Mouse (Mus musculus) forebrain, embryonic 16.5 days (tissue): ENCODE measurements around the gene Ninj1. TPM values are rescaled to one million over a fixed set of nuclear protein-coding genes. Genes with fewer than 3 reads are reported as not detected.

Experiments used
- ATAC-seq: fragments of 200-750 bp; cut with Nextera tagmentation; 2 replicates; pipeline ENCODE4 v1.8.0; 2017; ENCODE audit warnings: mild to moderate bottlenecking, moderate library complexity
- H3K27ac ChIP-seq: fragments of 300-500 bp; sonication (generic); 2 replicates; pipeline ENCODE4 v1.5.1; 2014; ENCODE audit warnings: low read length, control low read depth
- H3K27me3 ChIP-seq: fragments of 300-500 bp; sonication (generic); replicated peaks from 2 replicates; pipeline ENCODE4 v1.6.1; 2014; ENCODE audit warnings: low read length; ENCODE audit not compliant: control insufficient read depth, insufficient read depth
- H3K36me3 ChIP-seq: fragments of 300-500 bp; sonication (generic); 2 replicates; pipeline ENCODE4 v1.6.1; 2014; ENCODE audit not compliant: control insufficient read depth, insufficient read depth
- H3K4me1 ChIP-seq: fragments of 300-500 bp; sonication (generic); replicated peaks from 2 replicates; pipeline ENCODE4 v1.6.1; 2014; ENCODE audit warnings: low read length; ENCODE audit not compliant: control insufficient read depth, insufficient read depth
- H3K4me2 ChIP-seq: fragments of 300-500 bp; sonication (generic); 2 replicates; pipeline ENCODE4 v1.6.1; 2014; ENCODE audit warnings: mild to moderate bottlenecking, low read length, control low read depth
- H3K4me3 ChIP-seq: fragments of 300-500 bp; sonication (generic); replicated peaks from 2 replicates; pipeline ENCODE4 v1.5.1; 2014; ENCODE audit warnings: mild to moderate bottlenecking, low read length, control low read depth
- H3K9ac ChIP-seq: fragments of 300-500 bp; sonication (generic); replicated peaks from 2 replicates; pipeline ENCODE4 v1.6.1; 2014; ENCODE audit warnings: low read depth, low read length, control low read depth
- H3K9me3 ChIP-seq: fragments of 300-500 bp; sonication (generic); 2 replicates; pipeline ENCODE4 v1.6.1; 2016; ENCODE audit warnings: low read length; ENCODE audit not compliant: control insufficient read depth
- WGBS: fragments of 180-500 bp; shearing (Covaris S2); extraction: QIAGEN DNeasy Blood & Tissue Kit; methylation state at CpG from one replicate; pipeline ENCODE4 v1.1.7; 2014; 5-methylcytosine and 5-hydroxymethylcytosine counted together
- polyA plus RNA-seq: library from polyadenylated mRNA; unstranded; fragments of >200 nt; fragmentation: Nextera tagmentation; extraction: Ambion mirVana; gene quantifications from 2 replicates; pipeline ENCODE4 v1.2.1, GENCODE M21; 2015

Ninj1 gene
- polyA plus RNA-seq, 1 experiment from 2014 or later: 21.3 TPM

DNA sequence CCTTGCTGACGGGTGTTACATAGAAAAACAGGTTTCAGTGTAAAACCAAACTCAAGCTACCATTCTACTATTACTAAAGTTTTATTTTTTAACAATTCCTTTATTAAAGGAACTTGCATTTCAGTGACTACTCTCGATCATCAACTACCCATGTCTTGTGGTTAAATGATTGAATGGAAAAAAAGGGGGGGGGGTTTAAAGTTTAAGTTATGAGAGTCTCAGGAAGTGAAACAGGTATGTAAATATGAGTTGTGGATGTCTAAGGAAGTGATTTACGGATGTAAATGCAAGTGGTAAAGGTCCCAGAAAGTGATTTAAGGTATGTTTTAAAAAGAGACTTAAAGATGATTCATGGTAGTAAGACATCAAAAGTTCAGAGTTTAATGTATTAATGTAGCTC, 37.9 kb downstream of the Ninj1 start:
- H3K27ac ChIP-seq: no peak overlapping the region
- H3K4me2 ChIP-seq: no peak overlapping the region
- H3K4me3 ChIP-seq: no peak overlapping the region
- H3K4me1 ChIP-seq: 0 out of 2 replicates have a peak, but pooled peaks cover 3% of the 10 kb centered on the region
- H3K9me3 ChIP-seq: no peaks in the 10 kb centered on the region
- ATAC-seq: no peak
- no peak overlapping the region for H3K9ac ChIP-seq
- no peaks in the 10 kb centered on the region for H3K36me3 ChIP-seq
- WGBS: 74% methylated on average over 3 of the region's 3 CpGs
- H3K27me3 ChIP-seq: no peaks in the 10 kb centered on the region

DNA sequence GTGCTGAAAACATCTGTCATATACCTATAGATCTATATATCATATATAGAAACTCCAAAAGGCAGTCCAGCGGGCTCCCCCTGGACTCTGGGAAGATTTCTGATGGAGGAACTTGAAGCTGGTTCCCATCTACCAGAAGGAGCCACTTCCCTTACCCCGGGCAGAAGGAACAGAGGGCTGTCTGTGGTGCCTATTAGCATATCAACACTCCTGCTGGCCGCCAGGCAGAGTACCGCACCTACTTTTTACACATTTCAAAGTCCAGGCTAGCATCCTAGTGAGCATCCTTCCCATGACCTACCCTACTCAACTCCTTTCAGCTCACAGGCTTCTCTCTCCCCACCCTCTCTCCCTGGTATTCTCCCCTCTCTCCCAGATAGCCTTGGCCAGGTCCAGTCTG, 38.3 kb downstream of the Ninj1 start:
- H3K4me1 ChIP-seq: 0 out of 2 replicates have a peak, but pooled peaks cover 3% of the 10 kb centered on the region
- H3K9me3 ChIP-seq: no peaks in the 10 kb centered on the region
- no peaks in the 10 kb centered on the region for H3K36me3 ChIP-seq
- H3K27ac ChIP-seq: no peak overlapping the region
- no peak overlapping the region for H3K4me3 ChIP-seq
- no peak for ATAC-seq
- no peak overlapping the region for H3K9ac ChIP-seq
- no peaks in the 10 kb centered on the region for H3K27me3 ChIP-seq
- no peak overlapping the region for H3K4me2 ChIP-seq
- WGBS: 32% methylated on average over 4 of the region's 4 CpGs

DNA sequence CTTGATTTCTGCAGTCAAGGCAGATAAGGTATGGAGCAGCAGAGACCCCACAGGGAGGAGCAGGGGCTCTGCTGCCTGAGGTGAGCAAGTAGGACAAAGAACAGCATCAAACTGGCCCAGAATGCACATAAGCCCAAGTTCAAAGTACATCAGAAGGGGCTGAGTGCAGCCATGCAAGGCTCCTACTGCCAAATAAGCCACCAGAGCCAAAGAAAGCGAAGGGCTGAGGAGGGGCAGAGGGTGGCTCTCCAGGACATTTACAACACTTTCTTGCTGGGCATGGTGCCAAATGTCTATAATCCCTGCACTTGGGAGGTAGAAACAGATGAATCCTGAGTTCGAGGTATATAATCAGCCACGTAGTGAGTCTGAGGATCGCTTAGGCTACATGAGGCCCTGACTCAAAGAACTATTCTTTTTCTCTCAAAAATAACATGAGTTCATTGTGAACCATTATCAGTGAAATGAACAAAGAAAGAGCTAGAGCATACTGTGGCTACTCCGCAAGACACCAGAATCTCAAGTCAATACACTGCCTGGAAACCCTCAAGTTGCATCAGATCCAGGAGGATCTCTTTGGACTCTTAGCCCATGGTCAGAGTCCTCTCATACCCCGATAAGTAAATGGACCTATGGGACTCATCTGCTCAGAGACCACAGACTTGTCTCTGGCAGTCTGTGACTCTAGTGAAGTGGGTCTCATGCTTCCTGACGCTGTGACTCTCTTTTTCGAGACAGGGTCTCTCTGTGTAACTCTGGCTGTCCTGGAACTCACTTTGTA, 46.7 kb downstream of the Ninj1 start:
- no peak for ATAC-seq

DNA sequence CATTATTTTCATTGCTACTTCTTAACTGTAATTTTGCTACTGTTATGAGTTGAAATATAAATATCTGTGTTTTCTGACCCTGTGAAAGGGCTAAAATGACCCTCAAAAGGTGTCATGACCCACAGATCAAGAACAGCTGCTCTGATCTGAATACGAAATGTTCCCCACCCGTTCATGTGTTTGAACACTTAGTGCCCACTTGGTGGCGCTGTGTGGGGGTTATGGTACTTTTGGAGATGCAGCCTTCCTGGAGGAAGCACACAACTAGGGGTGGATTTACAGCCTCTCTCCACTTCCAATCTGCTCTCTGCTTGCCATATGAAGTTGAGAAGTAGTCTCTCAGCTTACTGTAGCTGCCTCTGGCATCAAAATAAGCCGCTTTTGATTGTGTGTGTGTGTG, 47.4 kb downstream of the Ninj1 start:
- H3K9ac ChIP-seq: no peak overlapping the region
- 97% methylated on average over 4 of the region's 4 CpGs for WGBS
- H3K4me2 ChIP-seq: no peak overlapping the region
- no peak for ATAC-seq
- no peaks in the 10 kb centered on the region for H3K4me1 ChIP-seq
- H3K9me3 ChIP-seq: no peaks in the 10 kb centered on the region
- H3K36me3 ChIP-seq: no peaks in the 10 kb centered on the region
- no peak overlapping the region for H3K27ac ChIP-seq
- no peak overlapping the region for H3K4me3 ChIP-seq
- no peaks in the 10 kb centered on the region for H3K27me3 ChIP-seq

More for the DNA sequence above, 46.7 kb downstream of the Ninj1 start:
- whole genome bisulfite sequencing: 81% methylated on average over 8 of the region's 8 CpGs
- H3K4me2 ChIP-seq: no peak overlapping the region
- H3K9ac ChIP-seq: no peak overlapping the region
- H3K4me3 ChIP-seq: no peak overlapping the region
- no peak overlapping the region for H3K27ac ChIP-seq
- H3K27me3 ChIP-seq: no peaks in the 10 kb centered on the region
- no peaks in the 10 kb centered on the region for H3K4me1 ChIP-seq
- no peaks in the 10 kb centered on the region for H3K9me3 ChIP-seq
- H3K36me3 ChIP-seq: no peaks in the 10 kb centered on the region

DNA sequence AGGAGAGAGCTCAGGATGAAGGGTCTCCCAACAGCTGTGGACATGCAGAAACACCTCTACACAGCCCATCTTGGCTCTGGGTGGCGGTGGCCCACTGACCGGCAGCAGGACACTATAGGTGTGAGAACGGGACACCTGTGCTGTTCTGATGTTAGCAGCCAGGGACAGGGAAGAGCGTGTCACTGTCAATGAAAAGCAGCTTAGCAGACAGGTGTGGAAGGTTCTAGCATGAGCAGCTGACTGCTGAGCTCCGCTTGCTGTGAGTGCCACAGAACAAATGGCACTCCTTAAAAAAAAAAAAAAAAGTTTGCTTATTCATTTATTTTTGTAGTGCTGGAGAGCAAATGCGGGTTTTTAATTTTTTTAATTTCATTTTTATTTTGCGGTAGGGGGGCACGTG, 50.3 kb downstream of the Ninj1 start:
- no peaks in the 10 kb centered on the region for H3K9me3 ChIP-seq
- no peak overlapping the region for H3K9ac ChIP-seq
- no peaks in the 10 kb centered on the region for H3K27me3 ChIP-seq
- H3K4me1 ChIP-seq: no peaks in the 10 kb centered on the region
- ATAC-seq: no peak
- WGBS: 95% methylated on average over 8 of the region's 8 CpGs
- H3K36me3 ChIP-seq: no peaks in the 10 kb centered on the region
- H3K4me3 ChIP-seq: no peak overlapping the region
- no peak overlapping the region for H3K4me2 ChIP-seq
- H3K27ac ChIP-seq: no peak overlapping the region

DNA sequence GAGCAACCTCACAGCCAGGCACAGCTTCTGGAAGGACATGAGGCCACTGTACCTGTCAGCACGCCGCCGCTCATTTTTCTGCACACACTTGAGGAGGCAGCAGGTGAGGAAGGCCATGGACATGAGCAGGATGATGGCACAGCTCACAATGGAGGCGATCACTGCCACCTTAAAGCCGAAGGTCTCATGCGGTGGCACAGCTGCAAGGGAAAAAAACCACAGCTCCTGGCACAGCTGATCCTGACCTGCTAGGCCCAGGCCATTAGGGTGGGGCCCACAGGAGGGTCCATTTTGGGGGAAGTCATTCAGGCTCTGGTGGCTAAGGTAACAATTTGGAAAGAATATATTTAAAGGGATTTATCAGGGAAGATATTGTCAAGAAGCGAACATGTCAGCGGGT, 51.5 kb downstream of the Ninj1 start:
- H3K9me3 ChIP-seq: no peaks in the 10 kb centered on the region
- no peak overlapping the region for H3K9ac ChIP-seq
- no peaks in the 10 kb centered on the region for H3K4me1 ChIP-seq
- no peaks in the 10 kb centered on the region for H3K36me3 ChIP-seq
- H3K4me3 ChIP-seq: no peak overlapping the region
- H3K27me3 ChIP-seq: no peaks in the 10 kb centered on the region
- WGBS: 94% methylated on average over 8 of the region's 8 CpGs
- no peak overlapping the region for H3K4me2 ChIP-seq
- H3K27ac ChIP-seq: no peak overlapping the region
- no peak for ATAC-seq

DNA sequence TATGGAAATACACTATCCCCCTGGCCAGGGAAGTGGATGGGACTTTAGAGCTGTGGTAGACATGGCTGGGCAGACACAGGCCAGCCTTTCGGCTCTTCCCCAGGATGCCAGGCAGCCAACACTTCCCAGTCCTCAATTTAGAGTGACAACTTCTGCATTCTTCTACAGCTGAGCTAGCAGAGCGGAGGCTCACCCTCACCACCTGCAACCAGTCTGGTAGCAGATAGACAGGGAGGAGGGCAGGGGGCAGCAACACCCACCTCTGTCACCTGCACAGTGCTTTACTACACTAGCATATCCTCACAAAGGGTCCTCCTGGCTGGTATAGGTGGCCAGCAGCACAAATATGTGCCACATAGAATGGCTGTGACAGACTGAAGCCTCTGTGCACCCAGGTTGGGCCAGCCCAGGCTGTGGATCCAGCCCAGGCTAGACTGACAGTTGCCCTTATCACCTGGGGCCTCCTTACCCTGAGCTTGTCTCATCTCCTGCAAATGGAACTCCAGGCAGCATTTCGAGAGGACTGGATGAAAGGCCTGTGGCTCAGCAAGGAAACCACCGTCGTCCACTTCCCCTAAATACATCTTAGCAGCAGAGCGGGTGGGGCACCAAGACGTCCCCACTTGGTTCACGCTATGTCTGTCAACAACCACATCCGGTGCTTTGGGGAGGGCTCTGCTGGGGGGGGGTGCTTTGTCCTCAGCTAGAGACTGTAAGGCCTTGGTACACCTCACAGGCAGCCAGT, 55.2 kb downstream of the Ninj1 start:
- ATAC-seq: no peak
- Histone ChIP-seq H3K4me1 (no peaks in the 10 kb centered on the region; the same call in 1 of the 2 replicates), H3K9me3 (no peaks in the 10 kb centered on the region), H3K4me3 (no peak overlapping the region), H3K27ac (no peak overlapping the region), H3K27me3 (peaks cover 12% of the 10 kb centered on the region), H3K36me3 (no peaks in the 10 kb centered on the region), H3K4me2 (no peak overlapping the region), H3K9ac (no peak overlapping the region)
- WGBS: 76% methylated on average over 9 of the region's 9 CpGs

DNA sequence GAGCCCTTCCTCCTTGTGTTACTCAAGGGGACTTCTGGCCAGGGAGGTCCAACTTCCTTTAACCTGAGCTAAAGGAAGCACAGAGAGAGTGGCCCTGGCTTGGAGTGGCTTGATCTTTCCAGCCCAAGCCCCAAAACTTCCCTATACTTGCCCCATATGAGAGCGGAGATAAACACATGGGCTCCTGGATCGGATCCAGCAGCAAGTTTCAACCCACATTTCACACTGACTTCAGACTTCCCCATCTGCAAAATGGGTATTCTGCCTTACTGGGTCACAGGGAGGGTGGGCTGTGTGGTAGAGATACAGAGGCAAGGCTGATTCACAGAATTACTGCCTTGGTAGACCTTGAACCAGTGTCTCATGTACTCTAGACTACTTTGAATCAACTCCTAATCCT, 56.2 kb downstream of the Ninj1 start:
- no peaks in the 10 kb centered on the region for H3K36me3 ChIP-seq
- ATAC-seq: no peak
- no peak overlapping the region for H3K4me2 ChIP-seq
- no peak overlapping the region for H3K4me3 ChIP-seq
- 93% methylated on average over 2 of the region's 2 CpGs for WGBS
- no peak overlapping the region for H3K27ac ChIP-seq
- peaks cover 18% of the 10 kb centered on the region for H3K27me3 ChIP-seq
- no peak overlapping the region for H3K9ac ChIP-seq
- peaks cover 5% of the 10 kb centered on the region for H3K4me1 ChIP-seq
- H3K9me3 ChIP-seq: no peaks in the 10 kb centered on the region

DNA sequence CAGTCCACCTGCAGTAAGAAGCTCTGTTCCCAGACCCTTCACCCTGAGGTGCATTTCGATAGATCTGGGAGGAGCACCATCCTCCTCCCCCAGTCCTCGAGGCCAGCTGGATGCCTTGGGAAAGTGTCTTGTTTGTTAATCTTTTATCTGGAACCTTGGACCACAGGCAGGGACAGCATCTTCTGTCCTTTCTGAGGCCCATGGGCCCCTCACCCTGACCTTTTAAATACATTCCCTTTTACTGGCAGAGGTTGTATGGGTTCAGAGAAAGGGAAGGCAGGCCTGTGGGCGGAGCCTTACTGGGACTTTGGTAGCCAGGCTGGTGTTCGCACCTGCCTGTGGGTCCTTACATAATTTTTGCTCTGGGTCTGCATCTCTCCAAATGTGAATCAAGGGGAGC, 58.0 kb downstream of the Ninj1 start:
- Histone ChIP-seq H3K4me1 (peaks cover 5% of the 10 kb centered on the region), H3K27me3 (peaks cover 20% of the 10 kb centered on the region), H3K9ac (no peak overlapping the region), H3K36me3 (no peaks in the 10 kb centered on the region), H3K4me2 (no peak overlapping the region), H3K27ac (no peak overlapping the region), H3K9me3 (no peaks in the 10 kb centered on the region), H3K4me3 (no peak overlapping the region)
- ATAC-seq: no peak
- 43% methylated on average over 4 of the region's 4 CpGs for WGBS
